Mouse (Mus musculus) kidney, adult 2 months (tissue): ENCODE measurements around the gene Brca1.

Source experiments
- CTCF ChIP-seq: fragments of 200-500 bp; conservative IDR thresholded peaks from 2 replicates; pipeline ENCODE4 v1.5.1; 2011; ENCODE audit warnings: low read depth, mild to moderate bottlenecking, control low read depth, low read length, moderate library complexity, mixed read lengths; ENCODE audit not compliant: insufficient read depth, insufficient read length
- POLR2A ChIP-seq: fragments of 200-500 bp; IDR thresholded peaks from one replicate; pipeline ENCODE4 v1.6.1; 2011; ENCODE audit warnings: low read depth, low read length, control low read depth

DNA sequence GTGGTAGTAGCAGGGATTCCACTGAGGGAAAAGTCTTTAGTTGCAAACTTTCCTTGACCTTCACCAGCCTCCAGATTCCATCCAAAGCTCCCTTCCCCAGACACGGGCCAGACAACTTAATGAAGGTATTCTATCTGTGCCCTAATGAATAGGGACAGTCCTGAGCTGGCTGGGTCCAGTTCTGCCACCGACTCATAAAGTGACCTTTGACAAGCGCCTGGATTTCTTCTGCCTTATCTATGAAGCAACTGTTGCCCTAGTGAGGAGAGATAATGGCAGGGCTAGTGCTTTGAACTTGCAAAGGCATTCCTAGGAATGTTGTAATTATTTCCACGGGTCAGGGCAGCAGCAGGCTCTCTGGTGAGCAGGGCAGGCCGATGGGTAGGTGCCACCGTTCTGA, 70.8 kb downstream of the Brca1 start:
- TF ChIP-seq POLR2A (no peak), CTCF (no peak)
